Mouse (Mus musculus): Measurements from ENCODE around the gene Rhpn2. TPM values are rescaled to one million over a fixed set of nuclear protein-coding genes. Genes with fewer than 3 reads are reported as not detected.

Gene Rhpn2
- total and polyA plus RNA-seq, 2 experiments from 2014 or later, result 1.6 to 3.3 TPM

DNA sequence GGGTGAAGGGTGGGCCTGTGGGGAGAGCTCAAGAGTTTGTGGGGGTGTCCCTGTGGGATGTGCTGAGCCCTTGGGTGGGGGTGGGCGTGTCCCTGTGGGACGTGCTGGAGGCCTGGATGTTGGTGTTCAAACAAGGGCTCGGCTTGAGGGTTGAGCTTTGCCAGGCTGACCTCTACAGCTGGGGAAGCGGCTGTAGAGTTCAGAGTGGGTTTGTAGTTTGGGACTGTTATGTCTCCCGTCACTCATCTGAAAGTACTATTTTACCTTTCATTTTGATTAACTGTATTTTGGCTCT, 82.6 kb downstream of the Rhpn2 start:
- no peaks in the 10 kb centered on the region for H3K27me3 ChIP-seq (ENCODE audit: insufficient read depth, low read length)
- H3K4me3 ChIP-seq (ENCODE audit: low read depth, low read length), result no peak overlapping the region
- DNase-seq (no peak), ATAC-seq (no peak)
- no peak overlapping the region for H3K27ac ChIP-seq (ENCODE audit: low read depth, low read length)
- WGBS, result 90% methylated on average over 5 of the region's 5 CpGs
- no peak for TF ChIP-seq CTCF (IDR thresholded peaks at IDR 0.05; ENCODE audit: low read depth)
- H3K4me1 ChIP-seq (ENCODE audit: insufficient read depth), result no peaks in the 10 kb centered on the region
- H3K4me2 ChIP-seq (ENCODE audit: low read depth), result no peak overlapping the region
- peaks cover 58% of the 10 kb centered on the region for H3K36me3 ChIP-seq (ENCODE audit: insufficient read depth)
- no peaks in the 10 kb centered on the region for H3K9me3 ChIP-seq (ENCODE audit: low read length)
- no peak overlapping the region for H3K9ac ChIP-seq

DNA sequence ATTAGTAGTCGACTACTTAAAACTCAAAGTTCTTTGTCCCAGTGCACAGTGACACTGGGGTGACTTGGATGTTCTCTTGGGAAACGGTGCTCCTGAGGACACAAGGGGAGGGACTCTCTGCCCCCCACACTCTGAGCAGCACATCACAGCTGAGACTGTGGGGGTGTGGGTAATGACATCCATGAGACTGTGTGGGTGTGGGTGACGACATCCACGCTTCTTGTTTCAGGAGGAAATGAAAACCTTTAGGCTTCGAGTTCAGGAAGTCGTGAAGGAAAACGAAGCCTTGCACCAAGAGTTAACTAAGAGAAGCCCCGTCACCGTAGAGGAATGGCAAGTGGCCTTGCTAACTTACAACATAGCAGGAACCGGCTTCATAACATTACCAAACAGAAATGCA, 89.1 kb downstream of the Rhpn2 start:
- no peak for ATAC-seq
- no peak overlapping the region for H3K27ac ChIP-seq (ENCODE audit: low read depth, low read length)
- no peak overlapping the region for H3K4me3 ChIP-seq (ENCODE audit: low read depth, low read length)
- H3K9me3 ChIP-seq (ENCODE audit: low read length), result no peaks in the 10 kb centered on the region
- H3K4me2 ChIP-seq (ENCODE audit: low read depth), result no peak overlapping the region
- H3K27me3 ChIP-seq (ENCODE audit: insufficient read depth, low read length), result no peaks in the 10 kb centered on the region
- no peak for TF ChIP-seq CTCF (IDR thresholded peaks at IDR 0.05; ENCODE audit: low read depth)
- no peaks in the 10 kb centered on the region for H3K4me1 ChIP-seq (ENCODE audit: insufficient read depth)
- 89% methylated on average over 10 of the region's 10 CpGs for WGBS
- DNase-seq, result no peak
- H3K36me3 ChIP-seq (ENCODE audit: insufficient read depth), result peaks cover 59% of the 10 kb centered on the region
- no peak overlapping the region for H3K9ac ChIP-seq

DNA sequence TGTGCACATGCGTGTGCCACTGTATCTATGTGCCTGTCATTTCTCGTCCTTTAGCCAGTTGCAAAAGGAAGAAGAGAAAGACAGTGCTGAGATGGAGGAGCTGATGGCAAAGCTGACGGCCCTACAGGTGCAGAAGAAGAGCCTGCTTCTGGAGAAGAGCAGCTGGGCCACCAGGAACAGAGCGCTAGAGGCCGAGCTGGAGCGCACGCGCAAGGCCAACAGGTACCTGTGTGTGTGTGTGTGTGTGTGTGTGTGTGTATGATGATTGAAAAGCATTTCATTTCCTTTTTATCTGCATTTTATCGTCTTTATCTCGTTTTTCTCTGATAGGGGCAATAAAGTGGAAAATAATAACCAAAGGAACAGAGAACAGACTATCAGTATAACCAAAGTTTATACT, 94.2 kb downstream of the Rhpn2 start:
- Histone ChIP-seq H3K4me3 (ENCODE audit: low read depth, low read length) (no peak overlapping the region), H3K4me1 (ENCODE audit: insufficient read depth) (no peaks in the 10 kb centered on the region), H3K4me2 (ENCODE audit: low read depth) (no peak overlapping the region), H3K9ac (no peak overlapping the region), H3K27me3 (ENCODE audit: insufficient read depth, low read length) (no peaks in the 10 kb centered on the region), H3K36me3 (ENCODE audit: insufficient read depth) (peaks cover 60% of the 10 kb centered on the region), H3K9me3 (ENCODE audit: low read length) (no peaks in the 10 kb centered on the region), H3K27ac (ENCODE audit: low read depth, low read length) (no peak overlapping the region)
- ATAC-seq (no peak), DNase-seq (no peak)
- no peak for TF ChIP-seq CTCF (IDR thresholded peaks at IDR 0.05; ENCODE audit: low read depth)
- WGBS, result 94% methylated on average over 10 of the region's 10 CpGs

DNA sequence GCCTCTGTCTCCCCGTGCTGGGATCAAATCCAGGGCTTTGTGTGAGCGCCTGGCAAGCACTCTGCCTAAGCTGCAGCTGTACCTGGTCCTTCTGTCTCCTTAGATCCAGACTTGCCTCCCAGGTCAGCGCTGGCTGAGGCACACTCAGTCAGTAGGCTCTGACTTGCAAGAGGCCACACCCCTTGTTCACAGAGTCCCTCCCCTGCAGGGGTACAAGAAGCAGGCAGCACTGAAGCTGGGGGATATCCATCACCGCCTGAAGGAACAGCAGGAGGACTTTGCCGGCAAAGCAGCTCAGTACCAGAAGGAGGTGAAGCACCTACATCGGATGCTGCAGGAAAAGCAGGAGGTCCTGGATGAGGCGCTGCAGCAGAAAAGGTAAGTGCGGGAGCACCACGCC, 101.3 kb downstream of the Rhpn2 start:
- H3K9ac ChIP-seq, result no peak overlapping the region
- no peak for ATAC-seq

More for the DNA sequence above, 101.3 kb downstream of the Rhpn2 start:
- Histone ChIP-seq H3K36me3 (ENCODE audit: insufficient read depth) (peaks cover 73% of the 10 kb centered on the region), H3K9me3 (ENCODE audit: low read length) (no peaks in the 10 kb centered on the region), H3K4me2 (ENCODE audit: low read depth) (no peak overlapping the region), H3K27me3 (ENCODE audit: insufficient read depth, low read length) (no peaks in the 10 kb centered on the region), H3K4me1 (ENCODE audit: insufficient read depth) (no peaks in the 10 kb centered on the region), H3K27ac (ENCODE audit: low read depth, low read length) (no peak overlapping the region), H3K4me3 (ENCODE audit: low read depth, low read length) (no peak overlapping the region)
- WGBS, result 72% methylated on average over 9 of the region's 9 CpGs
- no peak for DNase-seq
- no peak for TF ChIP-seq CTCF (IDR thresholded peaks at IDR 0.05; ENCODE audit: low read depth)

Other genes with a start within 250 kb of the Rhpn2 start
- 3.6 and 5.0 TPM in 2 replicates for gene Cebpa, start 214.9 kb upstream of the Rhpn2 start, total RNA-seq (2014; rRNA removed)
- 0.80 and 0.93 TPM in 2 replicates for gene Cebpa, start 214.9 kb upstream of the Rhpn2 start, polyA plus RNA-seq (2015; fragmentation: Nextera tagmentation; extraction: Ambion mirVana)
- gene Slc7a10, start 147.8 kb upstream of the Rhpn2 start, total RNA-seq (2014; rRNA removed), result 12.3 and 12.7 TPM in 2 replicates
- 8.0 and 15.2 TPM in 2 replicates for gene Slc7a10, start 147.8 kb upstream of the Rhpn2 start, polyA plus RNA-seq (2015; fragmentation: Nextera tagmentation; extraction: Ambion mirVana)
- 109 and 122 TPM in 2 replicates for gene Lrp3, start 118.7 kb upstream of the Rhpn2 start, total RNA-seq (2014; rRNA removed)
- 20.9 and 22.1 TPM in 2 replicates for gene Lrp3, start 118.7 kb upstream of the Rhpn2 start, polyA plus RNA-seq (2015; fragmentation: Nextera tagmentation; extraction: Ambion mirVana)
- gene Gpatch1, start 15.7 kb upstream of the Rhpn2 start, total RNA-seq (2014; rRNA removed), result 14.6 and 15.3 TPM in 2 replicates
- 16.2 and 21.9 TPM in 2 replicates for gene Gpatch1, start 15.7 kb upstream of the Rhpn2 start, polyA plus RNA-seq (2015; fragmentation: Nextera tagmentation; extraction: Ambion mirVana)
- 8.8 and 9.8 TPM in 2 replicates for gene Faap24, start 62.7 kb downstream of the Rhpn2 start, total RNA-seq (2014; rRNA removed)
- gene Faap24, start 62.7 kb downstream of the Rhpn2 start, polyA plus RNA-seq (2015; fragmentation: Nextera tagmentation; extraction: Ambion mirVana), result 12.9 and 14.7 TPM in 2 replicates
- 11.9 and 12.1 TPM in 2 replicates for gene Cep89, start 62.9 kb downstream of the Rhpn2 start, total RNA-seq (2014; rRNA removed)
- gene Cep89, start 62.9 kb downstream of the Rhpn2 start, polyA plus RNA-seq (2015; fragmentation: Nextera tagmentation; extraction: Ambion mirVana), result 22.2 and 28.2 TPM in 2 replicates
- gene Slc7a9, start 114.6 kb downstream of the Rhpn2 start, total RNA-seq (2014; rRNA removed), result not detected in 2 replicates
- gene Slc7a9, start 114.6 kb downstream of the Rhpn2 start, polyA plus RNA-seq (2015; fragmentation: Nextera tagmentation; extraction: Ambion mirVana), result 0.11 TPM in 1 of 2 replicates, not detected in the other
- 0.38 and 0.52 TPM in 2 replicates for gene Tdrd12, start 203.6 kb downstream of the Rhpn2 start, total RNA-seq (2014; rRNA removed)
- 0.30 and 0.65 TPM in 2 replicates for gene Tdrd12, start 203.6 kb downstream of the Rhpn2 start, polyA plus RNA-seq (2015; fragmentation: Nextera tagmentation; extraction: Ambion mirVana)
- gene Nudt19, start 222.1 kb downstream of the Rhpn2 start, total RNA-seq (2014; rRNA removed), result 62.5 and 109 TPM in 2 replicates
- 148 and 172 TPM in 2 replicates for gene Nudt19, start 222.1 kb downstream of the Rhpn2 start, polyA plus RNA-seq (2015; fragmentation: Nextera tagmentation; extraction: Ambion mirVana)

Measured in forebrain, postnatal 0 days (tissue).